Mouse (Mus musculus) myocyte (in vitro differentiated cells): ENCODE measurements around the gene Mt4. TPM values are rescaled to one million over a fixed set of nuclear protein-coding genes. Genes with fewer than 3 reads are reported as not detected.
"Not testable (repeated sequence)": the region's sequence is repeated elsewhere in the genome, so short reads cannot be mapped to it uniquely, and the experiment has no call there.

ENCODE experiments used
- H3K27me3 ChIP-seq: one replicate; pipeline ENCODE4 v1.6.1; 2011; ENCODE audit not compliant: control insufficient read depth, insufficient read depth, insufficient read length
- H3K36me3 ChIP-seq: one replicate; pipeline ENCODE4 v1.6.1; 2011; ENCODE audit not compliant: control insufficient read depth, insufficient read depth
- H3K4me2 ChIP-seq: one replicate; pipeline ENCODE4 v1.6.1; 2011; ENCODE audit warnings: low read depth, control low read depth
- H3K4me3 ChIP-seq: one replicate; pipeline ENCODE4 v1.5.1; 2011; ENCODE audit warnings: mild to moderate bottlenecking, control low read depth, moderate library complexity
- H3K79me2 ChIP-seq: one replicate; pipeline ENCODE4 v1.6.1; 2011; ENCODE audit not compliant: control insufficient read depth, insufficient read depth
- H3ac ChIP-seq: one replicate; pipeline ENCODE4 v1.6.1; 2011; ENCODE audit not compliant: control insufficient read depth, insufficient read length
- CEBPB ChIP-seq: IDR thresholded peaks from 2 replicates; pipeline ENCODE4 v1.6.1; 2011; ENCODE audit warnings: mild to moderate bottlenecking, moderate library complexity; ENCODE audit not compliant: poor library complexity, insufficient read depth, severe bottlenecking
- E2F4 ChIP-seq: IDR thresholded peaks from one replicate; pipeline ENCODE4 v1.6.1; 2011; ENCODE audit warnings: mild to moderate bottlenecking, control low read depth, moderate library complexity; ENCODE audit not compliant: insufficient read depth
- MAX ChIP-seq: IDR thresholded peaks from one replicate; pipeline ENCODE4 v1.6.1; 2011; ENCODE audit warnings: low read depth, mild to moderate bottlenecking, control low read depth
- MYOD1 ChIP-seq, 3 experiments: IDR thresholded peaks; one replicate each; pipeline ENCODE4 v1.6.1; 2011; ENCODE audit warnings: control low read depth in 2 of 3, low read depth in 2 of 3, mild to moderate bottlenecking in 2 of 3, moderate library complexity in 1 of 3; ENCODE audit not compliant: insufficient read length in 2 of 3, control insufficient read depth in 1 of 3
- MYOG ChIP-seq, 3 experiments: IDR thresholded peaks; one replicate each; pipeline ENCODE4 v1.6.1; 2011; ENCODE audit warnings: control low read depth in 2 of 3, low read depth in 2 of 3, mild to moderate bottlenecking in 2 of 3; ENCODE audit not compliant: insufficient read length in 2 of 3, control insufficient read depth in 1 of 3, insufficient read depth in 1 of 3
- POLR2A ChIP-seq: IDR thresholded peaks from one replicate; pipeline ENCODE4 v1.6.1; 2011; ENCODE audit warnings: low read depth, mild to moderate bottlenecking, control low read depth, moderate library complexity; ENCODE audit not compliant: insufficient read length
- POLR2AphosphoS2 ChIP-seq: IDR thresholded peaks from one replicate; pipeline ENCODE4 v1.6.1; 2011; ENCODE audit warnings: low read depth, control low read depth; ENCODE audit not compliant: insufficient read length
- REST ChIP-seq: IDR thresholded peaks from one replicate; pipeline ENCODE4 v1.6.1; 2011; ENCODE audit warnings: mild to moderate bottlenecking, control low read depth, moderate library complexity; ENCODE audit not compliant: insufficient read depth, insufficient read length
- SRF ChIP-seq: IDR thresholded peaks from one replicate; pipeline ENCODE4 v1.6.1; 2011; ENCODE audit warnings: low read depth; ENCODE audit not compliant: control insufficient read depth, insufficient read length
- TCF12 ChIP-seq: IDR thresholded peaks from one replicate; pipeline ENCODE4 v1.6.1; 2011; ENCODE audit warnings: mild to moderate bottlenecking, control low read depth; ENCODE audit not compliant: poor library complexity, insufficient read depth, severe bottlenecking
- TCF3 ChIP-seq: IDR thresholded peaks from one replicate; pipeline ENCODE4 v1.6.1; 2011; ENCODE audit warnings: low read depth, control low read depth; ENCODE audit not compliant: insufficient read length
- USF1 ChIP-seq: IDR thresholded peaks from one replicate; pipeline ENCODE4 v1.6.1; 2011; ENCODE audit warnings: low read depth, mild to moderate bottlenecking, control low read depth, moderate library complexity
- polyA plus RNA-seq: library from polyadenylated mRNA; unstranded; fragments of >200 nt; fragmentation: generic; extraction: Trizol; gene quantifications from one replicate; pipeline ENCODE4 v1.2.1, GENCODE M21; 2012; ENCODE audit warnings: missing spikeins

Mt4 gene
- polyA plus RNA-seq, 1 experiment, result not detected

GRCm38 (mm10) chr8:94156092-94156491 is 19.1 kb downstream of the Mt4 start:
- Histone ChIP-seq H3K27me3 (no peaks in the 10 kb centered on the region), H3ac (no peak overlapping the region), H3K4me3 (no peak overlapping the region), H3K4me2 (no peak overlapping the region), H3K36me3 (no peaks in the 10 kb centered on the region), H3K79me2 (no peaks in the 10 kb centered on the region)
- no peak for TF ChIP-seq SRF
- TF ChIP-seq E2F4, result no peak
- no peak for TF ChIP-seq MAX
- no peak for TF ChIP-seq POLR2AphosphoS2
- no peak for TF ChIP-seq REST
- TF ChIP-seq POLR2A, result no peak
- TF ChIP-seq TCF12, result no peak
- no peak for TF ChIP-seq USF1
- TF ChIP-seq MYOG (IDR thresholded peaks at IDR 0.05; ENCODE audit: control insufficient read depth in 1 of 3, insufficient read depth in 1 of 3, insufficient read length in 2 of 3, low read depth in 2 of 3), result no peak
- no peak for TF ChIP-seq MYOD1 (IDR thresholded peaks at IDR 0.05; ENCODE audit: control insufficient read depth in 1 of 3, insufficient read length in 2 of 3, low read depth in 2 of 3)
- no peak for TF ChIP-seq TCF3
- no peak for TF ChIP-seq CEBPB

GRCm38 (mm10) chr8:94165772-94166171 is 28.8 kb downstream of the Mt4 start:
- H3ac ChIP-seq, result not testable (repeated sequence)

GRCm38 (mm10) chr8:94167244-94167643 is 30.2 kb downstream of the Mt4 start:
- Histone ChIP-seq H3K4me3 (no peak overlapping the region), H3K79me2 (no peaks in the 10 kb centered on the region), H3ac (no peak overlapping the region), H3K36me3 (no peaks in the 10 kb centered on the region), H3K4me2 (peak overlapping the region; percentile 66), H3K27me3 (no peaks in the 10 kb centered on the region)
- TF ChIP-seq POLR2A, result no peak
- TF ChIP-seq MYOG (IDR thresholded peaks at IDR 0.05; ENCODE audit: control insufficient read depth in 1 of 3, insufficient read depth in 1 of 3, insufficient read length in 2 of 3, low read depth in 2 of 3), result no peak
- no peak for TF ChIP-seq REST
- TF ChIP-seq USF1, result no peak
- TF ChIP-seq TCF12, result no peak
- TF ChIP-seq TCF3, result no peak
- TF ChIP-seq E2F4, result no peak
- TF ChIP-seq MYOD1 (IDR thresholded peaks at IDR 0.05; ENCODE audit: control insufficient read depth in 1 of 3, insufficient read length in 2 of 3, low read depth in 2 of 3), result no peak
- no peak for TF ChIP-seq CEBPB
- TF ChIP-seq SRF, result no peak
- TF ChIP-seq POLR2AphosphoS2, result no peak
- TF ChIP-seq MAX, result no peak

More at GRCm38 (mm10) chr8:94165772-94166171, 28.8 kb downstream of the Mt4 start:
- H3K4me3 ChIP-seq, H3K36me3 ChIP-seq, H3K79me2 ChIP-seq, H3K4me2 ChIP-seq, H3K27me3 ChIP-seq: not testable (repeated sequence)

- no peak overlapping the region for H3K4me2 ChIP-seq
- H3K27me3 ChIP-seq, result no peaks in the 10 kb centered on the region
- H3K4me3 ChIP-seq, result no peak overlapping the region
- no peak for TF ChIP-seq TCF12
- no peak for TF ChIP-seq MAX
- no peak for TF ChIP-seq CEBPB
- TF ChIP-seq MYOG (IDR thresholded peaks at IDR 0.05; ENCODE audit: control insufficient read depth in 1 of 3, insufficient read depth in 1 of 3, insufficient read length in 2 of 3, low read depth in 2 of 3), result no peak
- TF ChIP-seq USF1, result no peak
- TF ChIP-seq POLR2A, result no peak
- TF ChIP-seq REST, result no peak
- TF ChIP-seq POLR2AphosphoS2, result no peak
- no peak for TF ChIP-seq TCF3
- no peak for TF ChIP-seq SRF
- TF ChIP-seq E2F4, result no peak
- no peak for TF ChIP-seq MYOD1 (IDR thresholded peaks at IDR 0.05; ENCODE audit: control insufficient read depth in 1 of 3, insufficient read length in 2 of 3, low read depth in 2 of 3)
- H3ac ChIP-seq, result no peak overlapping the region
- H3K36me3 ChIP-seq, result no peaks in the 10 kb centered on the region
- no peaks in the 10 kb centered on the region for H3K79me2 ChIP-seq
Observed at GRCm38 (mm10) chr8:94169547-94169946, 32.5 kb downstream of the Mt4 start.

- Histone ChIP-seq H3K4me2 (peak overlapping the region; percentile 94), H3K79me2 (no peaks in the 10 kb centered on the region), H3ac (no peak overlapping the region), H3K36me3 (no peaks in the 10 kb centered on the region), H3K4me3 (peak overlapping the region; percentile 77), H3K27me3 (no peaks in the 10 kb centered on the region)
- no peak for TF ChIP-seq E2F4
- TF ChIP-seq MYOG (IDR thresholded peaks at IDR 0.05; ENCODE audit: control insufficient read depth in 1 of 3, insufficient read depth in 1 of 3, insufficient read length in 2 of 3, low read depth in 2 of 3), result no peak
- TF ChIP-seq TCF12, result no peak
- no peak for TF ChIP-seq POLR2A
- peak in 1 of 3 experiments; percentile 16 for TF ChIP-seq MYOD1 (IDR thresholded peaks at IDR 0.05; ENCODE audit: control insufficient read depth in 1 of 3, insufficient read length in 2 of 3, low read depth in 2 of 3)
Observed at GRCm38 (mm10) chr8:94171321-94171755, 34.3 kb downstream of the Mt4 start.
